Mouse (Mus musculus) small intestine, adult 2 months (tissue): ENCODE data around the gene Il10ra.

Experiments
- CTCF ChIP-seq: fragments of 200-500 bp; IDR thresholded peaks from 2 replicates; pipeline ENCODE4 v1.5.1; 2012; ENCODE audit warnings: low read depth, mild to moderate bottlenecking, control low read depth, inconsistent platforms, low read length, moderate library complexity, mixed read lengths; ENCODE audit not compliant: insufficient replicate concordance, insufficient read length; ENCODE audit errors: extremely low read depth
- POLR2A ChIP-seq: fragments of 200-500 bp; IDR thresholded peaks from 2 replicates; pipeline ENCODE4 v1.6.1; 2012; ENCODE audit warnings: low read depth, mild to moderate bottlenecking, control low read depth, inconsistent platforms, low read length, moderate library complexity

DNA sequence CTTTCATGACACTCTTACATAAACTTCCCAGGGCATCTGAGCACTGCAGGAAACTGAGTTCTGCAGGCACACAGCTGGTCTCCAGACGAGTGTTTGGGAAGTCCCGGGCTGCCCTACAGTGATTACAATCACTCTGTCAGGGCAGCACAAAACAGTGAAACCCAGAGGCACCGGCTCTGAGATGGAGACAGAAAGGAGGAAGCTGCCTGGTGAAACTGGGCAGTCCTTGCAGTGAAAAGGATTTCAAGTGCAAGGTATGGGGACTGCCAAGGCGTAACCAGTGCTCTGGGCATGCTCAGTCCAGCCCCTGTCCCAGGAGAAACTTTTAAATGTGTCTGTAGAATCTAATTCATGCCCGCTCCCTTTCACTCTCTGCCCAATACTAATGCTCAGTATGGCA, 3.3 kb upstream of the Il10ra start:
- TF ChIP-seq CTCF (no peak), POLR2A (no peak)
